In genomic region chr14:124674536-124675141, GRCm38 (mm10) we compare ENCODE assay signal across 9 mouse cellular contexts. TPM values are rescaled to one million over a fixed set of nuclear protein-coding genes. Genes with fewer than 3 reads are reported as not detected.
DNase-seq lines count a peak whose midpoint lies in the region; ATAC-seq and TF ChIP-seq lines count a peak whose summit lies in the region.
"Had no signal": no experiment of that assay in that cellular context is flagged by ENCODE, and none has a peak within 500 bp of the region (broad histone marks: within the 10 kb centered on the region; RNA-seq: fewer than 3 reads in every experiment).

No protein-coding gene starts in this region.

- 26% methylated on average over 8 of the region's 8 CpGs for WGBS in kidney, postnatal 0 days
- WGBS in hindbrain, embryonic 13.5 days, result 23% methylated on average over 8 of the region's 8 CpGs
- WGBS in midbrain, embryonic 16.5 days, result 14% methylated on average over 8 of the region's 8 CpGs

- TF ChIP-seq CTCF in kidney, postnatal 0 days (IDR thresholded peaks at IDR 0.05; ENCODE audit: low read depth), result no peak

- H3K4me2 ChIP-seq in kidney, postnatal 0 days (ENCODE audit: low read length), result peak overlapping the region; percentile 46
- peak overlapping the region; percentile 88 for H3K4me2 ChIP-seq in hindbrain, embryonic 13.5 days
- H3K4me2 ChIP-seq in midbrain, embryonic 16.5 days (ENCODE audit: low read length), result peak overlapping the region; percentile 71

- H3K9me3 ChIP-seq in kidney, postnatal 0 days (replicated peaks; ENCODE audit: low read length), result no peaks in the 10 kb centered on the region
- H3K9me3 ChIP-seq in hindbrain, embryonic 13.5 days, result no peaks in the 10 kb centered on the region
- no peaks in the 10 kb centered on the region for H3K9me3 ChIP-seq in midbrain, embryonic 16.5 days (replicated peaks; ENCODE audit: control insufficient read depth, low read length, poor library complexity, severe bottlenecking)

- H3K27me3 ChIP-seq in kidney, postnatal 0 days (ENCODE audit: insufficient read depth, low read length), result no peaks in the 10 kb centered on the region
- H3K27me3 ChIP-seq in hindbrain, embryonic 13.5 days, result no peaks in the 10 kb centered on the region
- no peaks in the 10 kb centered on the region for H3K27me3 ChIP-seq in midbrain, embryonic 16.5 days (ENCODE audit: control insufficient read depth, insufficient read depth, low read depth, low read length)

- H3K36me3 ChIP-seq in kidney, postnatal 0 days (ENCODE audit: insufficient read depth, low read length), result no peaks in the 10 kb centered on the region
- no peaks in the 10 kb centered on the region for H3K36me3 ChIP-seq in hindbrain, embryonic 13.5 days
- H3K36me3 ChIP-seq in midbrain, embryonic 16.5 days (ENCODE audit: control insufficient read depth, insufficient read depth, low read length), result no peaks in the 10 kb centered on the region

- no peak for DNase-seq in kidney, postnatal 0 days (ENCODE audit: low spot score)
- DNase-seq in kidney, postnatal 14 days, result no peak
- peak; percentile 30 to 45 for DNase-seq in cerebellum, postnatal 10 days
- DNase-seq in gastrocnemius, postnatal 10 days, result no peak
- DNase-seq in adipocyte (ENCODE audit: low spot score), result no peak
- DNase-seq in frontal cortex, adult 2 months (ENCODE audit: extremely low spot score in 1 of 2, low spot score in 1 of 2), result no peak

- 0 out of 2 replicates have a peak overlapping the region, but pooled peaks have one; percentile 11 for H3K4me3 ChIP-seq in kidney, postnatal 0 days (replicated peaks; ENCODE audit: low read depth, low read length)
- H3K4me3 ChIP-seq in hindbrain, embryonic 13.5 days, result peak overlapping the region; percentile 59
- H3K4me3 ChIP-seq in midbrain, embryonic 16.5 days (ENCODE audit: low read depth, low read length), result peak overlapping the region; percentile 60
- H3K4me3 ChIP-seq: myocyte had no signal

- peak; percentile 17; the same call in 1 of the 2 replicates for ATAC-seq in kidney, postnatal 0 days (replicated peaks; ENCODE audit: low FRiP score, low read depth)
- peak; percentile 9; the same call in 1 of the 2 replicates for ATAC-seq in hindbrain, embryonic 13.5 days (ENCODE audit: low FRiP score)
- ATAC-seq in midbrain, embryonic 16.5 days, result peak; percentile 14; the same call in 1 of the 2 replicates

- no peaks in the 10 kb centered on the region for H3K4me1 ChIP-seq in kidney, postnatal 0 days (replicated peaks; ENCODE audit: insufficient read depth, low read length)
- peaks cover 24% of the 10 kb centered on the region for H3K4me1 ChIP-seq in hindbrain, embryonic 13.5 days (replicated peaks)
- H3K4me1 ChIP-seq in midbrain, embryonic 16.5 days (ENCODE audit: control insufficient read depth, insufficient read depth, low read length), result peaks cover 20% of the 10 kb centered on the region

- H3K27ac ChIP-seq in kidney, postnatal 0 days, result no peak overlapping the region
- H3K27ac ChIP-seq in hindbrain, embryonic 13.5 days, result no peak overlapping the region
- 0 out of 2 replicates have a peak overlapping the region, but pooled peaks have one; percentile 47 for H3K27ac ChIP-seq in midbrain, embryonic 16.5 days (ENCODE audit: low read length)

- H3K9ac ChIP-seq in kidney, postnatal 0 days (ENCODE audit: low read depth, low read length), result no peak overlapping the region
- H3K9ac ChIP-seq in hindbrain, embryonic 13.5 days, result peak overlapping the region; percentile 78
- H3K9ac ChIP-seq in midbrain, embryonic 16.5 days (ENCODE audit: low read depth, low read length), result peak overlapping the region; percentile 73

RNA-seq across cellular contexts. Expression of gene Fgf14, which starts 2.3 kb away (rescaled TPM):
- 0.06 and 0.16 TPM in 2 replicates for polyA plus RNA-seq in kidney, postnatal 0 days (2015; fragmentation: Nextera tagmentation; extraction: Ambion mirVana)
- polyA plus RNA-seq in hindbrain, embryonic 13.5 days (2015; fragmentation: Nextera tagmentation; extraction: Ambion mirVana), result 21.3 and 23.1 TPM in 2 replicates
- polyA plus RNA-seq in midbrain, embryonic 16.5 days (2015; fragmentation: Nextera tagmentation; extraction: Ambion mirVana), result 36.5 and 36.8 TPM in 2 replicates
- under 1 TPM; 0.11 to 0.12 TPM for total RNA-seq in gastrocnemius, postnatal 10 days (2021)
- polyA plus RNA-seq in frontal cortex, adult 2 months (2012; rRNA removed), result 19.6 and 20.8 TPM in 2 replicates
- polyA plus RNA-seq: myocyte had no signal

Comparison
In these comparisons a context has a peak if more than half of its experiments do, and no peak if none do; other contexts are left out.
1. DNase-seq: peak in cerebellum, postnatal 10 days (2 of 2); none in kidney, postnatal 0 days (single experiment), kidney, postnatal 14 days (single experiment), gastrocnemius, postnatal 10 days (single experiment), adipocyte (single experiment) and frontal cortex, adult 2 months (0 of 2).
2. RNA of gene Fgf14, which starts 2.3 kb away (polyA plus RNA-seq): 36.5 to 36.8 TPM in midbrain, embryonic 16.5 days, 21.3 to 23.1 TPM in hindbrain, embryonic 13.5 days and 19.6 to 20.8 TPM in frontal cortex, adult 2 months; 0.06 to 0.16 TPM in kidney, postnatal 0 days; every median in the first group is over 10 times any median in the second.
3. Peak in every context shown above with its lines, with median percentiles within 50 percentile points of each other: ATAC-seq, H3K4me2 ChIP-seq and H3K4me3 ChIP-seq.